Mouse (Mus musculus) limb, embryonic 14.5 days (tissue): Measurements from ENCODE around the gene Lacc1. TPM values are rescaled to one million over a fixed set of nuclear protein-coding genes. Genes with fewer than 3 reads are reported as not detected.

Experiments used
- ATAC-seq: fragments of 200-750 bp; cut with Nextera tagmentation; 2 replicates; pipeline ENCODE4 v1.8.0; 2017; ENCODE audit warnings: low read depth, moderate number of reproducible peaks, moderate TSS enrichment; ENCODE audit not compliant: low FRiP score
- DNase-seq: peaks from one replicate; pipeline ENCODE4 v3.0.0-alpha.2; 2015; ENCODE audit warnings: low spot score
- H3K27ac ChIP-seq: fragments of 300-500 bp; sonication (generic); replicated peaks from 2 replicates; pipeline ENCODE4 v1.5.1; 2014; ENCODE audit warnings: low read depth, mild to moderate bottlenecking, low read length, moderate library complexity, mixed read lengths
- H3K27me3 ChIP-seq: fragments of 300-500 bp; sonication (generic); 2 replicates; pipeline ENCODE4 v1.6.1; 2014; ENCODE audit warnings: low read length, mixed read lengths; ENCODE audit not compliant: control insufficient read depth, insufficient read depth
- H3K36me3 ChIP-seq: fragments of 300-500 bp; sonication (generic); 2 replicates; pipeline ENCODE4 v1.6.1; 2014; ENCODE audit warnings: mild to moderate bottlenecking, low read length, moderate library complexity, mixed read lengths; ENCODE audit not compliant: control insufficient read depth, insufficient read depth
- H3K4me1 ChIP-seq: fragments of 300-500 bp; sonication (generic); 2 replicates; pipeline ENCODE4 v1.6.1; 2014; ENCODE audit warnings: antibody characterized with exemption, low read length, mixed read lengths; ENCODE audit not compliant: control insufficient read depth, insufficient read depth
- H3K4me2 ChIP-seq: fragments of 300-500 bp; sonication (generic); replicated peaks from 2 replicates; pipeline ENCODE4 v1.6.1; 2014; ENCODE audit warnings: low read depth, mild to moderate bottlenecking, low read length, moderate library complexity; ENCODE audit not compliant: severe bottlenecking
- H3K4me3 ChIP-seq: fragments of 300-500 bp; sonication (generic); replicated peaks from 2 replicates; pipeline ENCODE4 v1.5.1; 2014; ENCODE audit warnings: low read length
- H3K9ac ChIP-seq: fragments of 300-500 bp; sonication (generic); 2 replicates; pipeline ENCODE4 v1.6.1; 2014; ENCODE audit warnings: mild to moderate bottlenecking, low read depth, low read length, moderate library complexity; ENCODE audit not compliant: severe bottlenecking
- H3K9me3 ChIP-seq: fragments of 300-500 bp; sonication (generic); 2 replicates; pipeline ENCODE4 v1.6.1; 2016; ENCODE audit warnings: low read length; ENCODE audit not compliant: control insufficient read depth
- POLR2A ChIP-seq: fragments of 200-500 bp; IDR thresholded peaks from 2 replicates; pipeline ENCODE4 v1.8.0; 2012; ENCODE audit warnings: inconsistent platforms, mild to moderate bottlenecking, moderate library complexity, borderline replicate concordance; ENCODE audit not compliant: insufficient read depth, insufficient read length; ENCODE audit errors: extremely low read depth
- WGBS: fragments of 180-500 bp; shearing (Covaris S2); extraction: QIAGEN DNeasy Blood & Tissue Kit; methylation state at CpG from one replicate; pipeline ENCODE4 v1.1.7; 2014; 5-methylcytosine and 5-hydroxymethylcytosine counted together
- polyA plus RNA-seq, 2 experiments: library from polyadenylated mRNA; depleted of rRNA in 1 of 2; stranded (reverse) in 1 of 2; unstranded in 1 of 2; fragments of >200 nt; fragmentation: Nextera tagmentation in 1 of 2; extraction: Ambion mirVana in 1 of 2; gene quantifications; 2 replicates each; pipeline versions ENCODE4 v1.2.1 to v1.2.3; 2012 to 2014

The Lacc1 gene
- polyA plus RNA-seq (2012; rRNA removed) (14.1 and 14.6 TPM in 2 replicates), polyA plus RNA-seq (2014; fragmentation: Nextera tagmentation; extraction: Ambion mirVana) (8.3 and 11.0 TPM in 2 replicates)

GRCm38 (mm10) chr14:77036226-77037046, at the start of gene Lacc1, which contains the start of gene Ccdc122:
Gene Lacc1, minus strand, starts transcription at chr14:77036904.
Gene Ccdc122, plus strand, starts transcription at chr14:77036772.
- WGBS: 2% methylated on average over 62 of the region's 86 CpGs
- ATAC-seq (peak; percentile 71), DNase-seq (peak; percentile 26)
- Histone ChIP-seq H3K4me2 (peak within 1 kb of the TSS; percentile 79), H3K4me3 (peak within 1 kb of the TSS; percentile 65), H3K36me3 (no peaks in the 10 kb centered on the region), H3K9me3 (no peaks in the 10 kb centered on the region), H3K27me3 (no peaks in the 10 kb centered on the region), H3K9ac (peak within 1 kb of the TSS; percentile 84), H3K4me1 (0 out of 2 replicates have a peak, but pooled peaks cover 3% of the 10 kb centered on the region), H3K27ac (no peak within 1 kb of the TSS)
- no peak for TF ChIP-seq POLR2A

GRCm38 (mm10) chr14:77081248-77081647, 44.5 kb upstream of the Lacc1 start:
- no peaks in the 10 kb centered on the region for H3K36me3 ChIP-seq
- no peak overlapping the region for H3K4me3 ChIP-seq
- TF ChIP-seq POLR2A: no peak
- no peaks in the 10 kb centered on the region for H3K27me3 ChIP-seq
- H3K4me1 ChIP-seq: no peaks in the 10 kb centered on the region
- H3K9ac ChIP-seq: no peak overlapping the region
- DNase-seq (no peak), ATAC-seq (no peak)
- no peak overlapping the region for H3K27ac ChIP-seq
- WGBS: 87% methylated on average over 5 of the region's 5 CpGs
- H3K9me3 ChIP-seq: no peaks in the 10 kb centered on the region
- H3K4me2 ChIP-seq: no peak overlapping the region

- Histone ChIP-seq H3K9me3 (no peaks in the 10 kb centered on the region), H3K4me3 (no peak overlapping the region), H3K4me1 (no peaks in the 10 kb centered on the region), H3K27ac (no peak overlapping the region), H3K9ac (no peak overlapping the region), H3K36me3 (no peaks in the 10 kb centered on the region), H3K27me3 (no peaks in the 10 kb centered on the region), H3K4me2 (no peak overlapping the region)
- no peak for TF ChIP-seq POLR2A
- ATAC-seq (no peak), DNase-seq (no peak)
- WGBS: 86% methylated on average over 1 of the region's 1 CpGs
Observed at GRCm38 (mm10) chr14:77069361-77069760, 32.7 kb upstream of the Lacc1 start.

GRCm38 (mm10) chr14:77053288-77053687, 16.6 kb upstream of the Lacc1 start:
- H3K4me1 ChIP-seq: no peaks in the 10 kb centered on the region
- no peak overlapping the region for H3K9ac ChIP-seq
- no peaks in the 10 kb centered on the region for H3K36me3 ChIP-seq
- H3K4me2 ChIP-seq: no peak overlapping the region
- H3K4me3 ChIP-seq: no peak overlapping the region
- H3K27me3 ChIP-seq: no peaks in the 10 kb centered on the region
- TF ChIP-seq POLR2A: no peak
- no peaks in the 10 kb centered on the region for H3K9me3 ChIP-seq
- no peak for DNase-seq
- no peak overlapping the region for H3K27ac ChIP-seq
- no peak for ATAC-seq

GRCm38 (mm10) chr14:77037832-77038425, 1.2 kb upstream of the Lacc1 start:
- 81% methylated on average over 8 of the region's 8 CpGs for WGBS
- no peak for ATAC-seq
- H3K27ac ChIP-seq: no peak overlapping the region

More at GRCm38 (mm10) chr14:77037832-77038425, 1.2 kb upstream of the Lacc1 start:
- Histone ChIP-seq H3K4me2 (no peak overlapping the region), H3K27me3 (no peaks in the 10 kb centered on the region), H3K36me3 (no peaks in the 10 kb centered on the region), H3K4me3 (no peak overlapping the region), H3K9ac (no peak overlapping the region), H3K4me1 (0 out of 2 replicates have a peak, but pooled peaks cover 3% of the 10 kb centered on the region), H3K9me3 (no peaks in the 10 kb centered on the region)
- TF ChIP-seq POLR2A: no peak
- peak; percentile 30 for DNase-seq
